Mouse (Mus musculus) testis, adult 2 months (tissue): ENCODE results near the gene Apoa5.

ENCODE experiments used
- CTCF ChIP-seq: fragments of 200-500 bp; IDR thresholded peaks from 2 replicates; pipeline ENCODE4 v1.5.1; 2012; ENCODE audit warnings: low read depth, mild to moderate bottlenecking, inconsistent platforms, low read length, moderate library complexity; ENCODE audit not compliant: control insufficient read depth, insufficient read depth, insufficient replicate concordance
- POLR2A ChIP-seq: fragments of 200-500 bp; IDR thresholded peaks from 2 replicates; pipeline ENCODE4 v1.6.1; 2012; ENCODE audit warnings: low read depth, mild to moderate bottlenecking, inconsistent platforms, low read length, moderate library complexity; ENCODE audit not compliant: control insufficient read depth

DNA sequence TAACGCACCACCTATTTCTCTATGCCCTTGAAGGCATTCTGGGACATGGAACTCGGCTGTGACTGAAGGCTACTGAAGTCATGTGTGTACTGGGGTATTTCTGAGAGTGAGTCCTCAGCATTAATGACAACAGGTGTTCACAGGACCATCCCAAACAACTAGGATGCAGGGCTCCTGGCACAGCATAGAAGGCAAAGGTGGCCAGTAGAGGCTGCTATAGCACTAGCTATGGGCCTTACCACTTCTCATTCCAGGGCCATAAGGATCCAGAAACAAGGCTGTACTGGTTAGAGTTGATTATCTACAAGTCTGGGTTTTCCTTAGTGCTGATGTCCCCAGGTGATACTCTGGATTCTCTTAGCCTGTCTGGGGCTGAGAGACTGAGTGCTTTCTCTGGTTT, 46.5 kb downstream of the Apoa5 start:
- TF ChIP-seq POLR2A (no peak), CTCF (no peak)
